Mouse (Mus musculus) adrenal gland, postnatal 25 days (tissue): ENCODE data around the gene Rabgap1l. TPM values are rescaled to one million over a fixed set of nuclear protein-coding genes. Genes with fewer than 3 reads are reported as not detected.
A peak's percentile ranks its signal among the peaks of the same experiment; 100 is the strongest.

Source experiments
- DNase-seq: peaks from one replicate; pipeline ENCODE4 v3.0.0; 2021; ENCODE audit warnings: mixed read lengths
- long read RNA-seq: library from polyadenylated mRNA; stranded (forward); transcript quantifications from one replicate; pipeline ENCODE4 v2.0.0, GENCODE M21; 2021
- total RNA-seq: library from RNA; stranded (reverse); gene quantifications from 2 replicates; pipeline ENCODE4 v1.2.3, GENCODE M21; 2021

Rabgap1l gene
- total RNA-seq, result 26.0 and 30.0 TPM in 2 replicates
- long read RNA-seq, partial matches to known transcripts, result 2 of 8 reads
- long read RNA-seq, other reads (novel, unspliced or antisense), result 4 of 8 reads

GRCm38 (mm10) chr1:160792686-160793355 lies at the start of gene Rabgap1l:
Rabgap1l (minus strand) TSS chr1:160793211.
- DNase-seq, result peak; percentile 87

- no peak for DNase-seq
Measured at GRCm38 (mm10) chr1:160842567-160842966, 49.6 kb upstream of the Rabgap1l start.

GRCm38 (mm10) chr1:160840618-160841017 lies 47.6 kb upstream of the Rabgap1l start:
- DNase-seq, result no peak

- DNase-seq, result no peak
Measured at GRCm38 (mm10) chr1:160839095-160839494, 46.1 kb upstream of the Rabgap1l start.

DNA sequence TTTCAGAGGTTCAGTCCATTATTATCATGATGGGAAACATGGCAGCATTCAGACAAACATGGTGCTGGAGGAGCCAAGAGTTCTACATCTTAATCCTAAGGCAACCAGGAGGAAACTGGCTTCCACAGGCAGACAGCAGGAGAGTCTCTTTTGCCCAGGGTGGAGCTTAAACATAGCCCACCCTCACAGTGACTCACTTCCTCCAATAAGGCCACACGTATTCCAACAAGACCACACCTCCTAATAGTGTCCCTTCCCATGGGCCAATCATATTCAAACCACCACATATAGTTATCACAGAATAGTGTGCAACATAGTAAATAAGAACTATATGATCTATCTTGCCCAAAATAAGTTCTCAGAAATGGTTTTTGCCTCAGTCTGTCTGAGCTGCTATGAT lies 41.4 kb upstream of the Rabgap1l start:
- no peak for DNase-seq

GRCm38 (mm10) chr1:160832267-160833021 lies 39.4 kb upstream of the Rabgap1l start:
- DNase-seq, result no peak

- no peak for DNase-seq
Measured at GRCm38 (mm10) chr1:160830608-160831498, 37.8 kb upstream of the Rabgap1l start.

DNA sequence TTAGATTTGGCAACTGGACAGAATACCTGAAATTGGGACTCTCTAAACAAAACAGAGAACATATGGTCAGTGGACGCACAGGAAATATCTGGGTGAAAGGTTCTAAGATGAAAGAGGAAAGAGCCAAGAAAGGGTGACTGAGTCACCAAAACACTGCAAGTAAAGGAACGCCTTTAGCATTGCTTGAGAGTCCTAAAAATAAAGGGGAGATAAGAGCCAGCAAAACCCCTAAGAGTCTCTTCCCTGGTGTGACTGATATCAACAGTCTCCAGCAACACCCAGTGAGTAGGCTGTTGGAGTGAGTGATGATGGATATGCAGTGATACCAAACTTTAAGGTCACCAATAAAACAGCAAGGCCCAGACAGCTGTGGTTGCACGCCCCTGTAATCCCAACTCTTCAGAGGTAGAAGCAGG lies 32.4 kb upstream of the Rabgap1l start:
- DNase-seq, result no peak

GRCm38 (mm10) chr1:160823638-160824037 lies 30.6 kb upstream of the Rabgap1l start:
- DNase-seq, result no peak

GRCm38 (mm10) chr1:160814198-160814597 lies 21.2 kb upstream of the Rabgap1l start:
- DNase-seq, result no peak

GRCm38 (mm10) chr1:160812428-160812827 lies 19.4 kb upstream of the Rabgap1l start:
- DNase-seq, result no peak

- DNase-seq, result no peak
Measured at GRCm38 (mm10) chr1:160811930-160812329, 18.9 kb upstream of the Rabgap1l start.

- no peak for DNase-seq
Measured at GRCm38 (mm10) chr1:160805268-160805667, 12.3 kb upstream of the Rabgap1l start.

DNA sequence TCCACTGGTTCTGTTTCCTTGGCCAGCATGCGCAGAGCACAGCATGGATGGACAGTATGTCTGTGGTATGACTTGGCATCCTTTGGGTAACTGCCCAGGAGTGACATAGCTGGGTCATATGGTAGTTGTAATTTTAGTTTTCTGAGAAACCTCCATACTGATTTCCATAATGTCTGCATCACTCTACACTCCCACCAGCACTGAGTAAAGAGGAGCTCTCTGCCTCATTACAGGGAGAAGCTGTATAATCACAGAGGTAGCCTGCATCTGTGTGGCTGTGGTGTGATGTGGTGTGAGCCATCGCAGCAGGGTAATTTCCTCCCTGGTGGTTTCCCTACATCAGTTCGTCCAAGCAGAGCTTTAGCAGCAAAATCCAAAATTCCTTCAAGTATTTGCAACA lies 7.0 kb upstream of the Rabgap1l start:
- DNase-seq, result no peak

DNA sequence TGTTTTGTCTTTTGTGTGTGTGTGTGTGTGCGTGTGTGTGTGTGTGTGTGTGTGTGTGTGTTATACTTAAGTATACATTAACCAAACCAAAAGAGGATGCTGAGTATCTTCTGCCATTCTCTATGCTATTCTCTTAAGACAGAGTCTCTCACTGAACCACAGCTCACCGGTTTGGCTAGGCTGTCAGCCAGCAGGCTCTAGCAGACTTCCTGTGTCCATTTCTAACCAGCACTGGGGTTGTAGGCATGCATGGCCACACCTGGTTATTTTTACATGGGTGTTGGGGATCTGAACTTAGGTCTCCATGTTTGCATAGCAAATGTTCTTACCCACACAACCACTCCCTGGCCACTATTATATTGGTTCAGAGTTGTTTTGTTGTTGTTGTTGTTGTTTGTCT lies 2.0 kb upstream of the Rabgap1l start:
- DNase-seq, result no peak

- no peak for DNase-seq
Measured at GRCm38 (mm10) chr1:160793791-160794757, 1.1 kb upstream of the Rabgap1l start.

GRCm38 (mm10) chr1:160792156-160792685 lies 790 bp downstream of the Rabgap1l start:
- DNase-seq, result peak; percentile 39

GRCm38 (mm10) chr1:160791381-160792155 lies 1.4 kb downstream of the Rabgap1l start:
- no peak for DNase-seq

DNA sequence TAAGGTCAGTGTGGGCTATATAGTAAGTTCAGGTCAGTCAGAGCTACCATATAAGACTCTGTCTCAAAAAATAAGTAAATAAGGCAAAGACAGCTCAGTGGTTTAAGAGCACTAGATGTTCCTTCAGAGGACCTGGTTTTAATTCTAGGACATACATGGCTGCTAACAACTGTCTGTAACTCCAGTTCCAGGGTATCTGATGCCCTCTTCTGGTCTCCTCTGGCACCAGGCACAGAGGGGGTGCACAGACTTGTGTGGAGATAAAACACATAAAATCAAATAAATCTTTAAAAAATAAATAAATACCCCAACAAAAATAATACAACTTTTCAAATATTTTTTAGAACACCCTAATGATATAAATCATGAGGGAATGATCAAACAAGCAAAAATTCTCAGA lies 2.4 kb downstream of the Rabgap1l start:
- DNase-seq, result no peak

DNA sequence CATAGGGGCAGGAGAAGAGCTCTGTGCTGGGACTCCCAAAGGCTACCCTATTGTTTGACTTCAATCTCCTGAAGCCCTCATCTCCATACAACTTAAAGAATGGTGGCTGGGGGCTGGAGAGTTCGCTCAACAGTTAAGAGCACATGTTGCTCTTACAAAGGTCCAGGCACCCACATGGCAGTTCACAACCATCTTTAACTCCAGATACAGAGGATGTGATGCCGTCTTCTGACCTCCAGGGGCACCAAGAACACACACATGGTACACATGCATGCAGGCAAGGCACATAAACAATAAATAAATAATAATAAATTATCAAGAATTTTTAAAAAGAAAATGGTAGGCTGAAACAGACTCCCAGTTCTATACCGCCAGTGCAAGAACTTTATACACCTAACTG lies 3.1 kb downstream of the Rabgap1l start:
- DNase-seq, result no peak
